Mouse (Mus musculus): ENCODE measurements at regions not wholly inside any gene's neighbourhood (a gene's known extent, or its start where the extent isn't known, plus 50 kb on each side); places are given as distances from the start of the nearest gene placed in this dataset.

- Histone ChIP-seq H3K4me1 (ENCODE audit: control insufficient read depth in 1 of 2, insufficient read depth in 2 of 2, low read length in 2 of 2) (no peaks in the 10 kb centered on the region), H3K27ac (ENCODE audit: control insufficient read depth, low read depth, low read length) (no peak overlapping the region), H3K27me3 (ENCODE audit: control insufficient read depth in 1 of 2, insufficient read depth in 2 of 2, low read length in 2 of 2) (no peaks in the 10 kb centered on the region), H3K9ac (ENCODE audit: control insufficient read depth, low read depth, low read length, poor library complexity, severe bottlenecking) (no peak overlapping the region), H3K36me3 (ENCODE audit: control insufficient read depth in 1 of 2, insufficient read depth in 2 of 2, low read length in 2 of 2) (no peaks in the 10 kb centered on the region), H3K79me2 (ENCODE audit: control insufficient read depth, insufficient read depth, low read length, poor library complexity) (no peaks in the 10 kb centered on the region), H3K9me3 (replicated peaks; ENCODE audit: insufficient read depth, low read length) (no peaks in the 10 kb centered on the region), H3K4me3 (ENCODE audit: control insufficient read depth in 1 of 2, insufficient read depth in 1 of 2, low read depth in 2 of 2, low read length in 2 of 2) (no peak overlapping the region)
- TF ChIP-seq ZMIZ1 (IDR thresholded peaks at IDR 0.05; ENCODE audit: low read depth, low read length) (no peak), MYC (IDR thresholded peaks at IDR 0.05; ENCODE audit: low read depth, low read length) (no peak), TAL1 (IDR thresholded peaks at IDR 0.05; ENCODE audit: low read length) (no peak), POLR2AphosphoS2 (IDR thresholded peaks at IDR 0.05; ENCODE audit: low read length) (no peak), SIN3A (IDR thresholded peaks at IDR 0.05; ENCODE audit: low read length) (no peak)
- no peak for DNase-seq (ENCODE audit: low read depth, low spot score)
Measured at GRCm38 (mm10) chr11:48216762-48217161, 228.0 kb upstream of the Sgcd start.

- no peaks in the 10 kb centered on the region for H3K36me3 ChIP-seq (ENCODE audit: control insufficient read depth in 1 of 2, insufficient read depth in 2 of 2, low read length in 2 of 2)
- no peaks in the 10 kb centered on the region for H3K9me3 ChIP-seq (replicated peaks; ENCODE audit: insufficient read depth, low read length)
- no peaks in the 10 kb centered on the region for H3K4me1 ChIP-seq (ENCODE audit: control insufficient read depth in 1 of 2, insufficient read depth in 2 of 2, low read length in 2 of 2)
- DNase-seq (ENCODE audit: low read depth, low spot score) = no peak
- H3K9ac ChIP-seq (ENCODE audit: control insufficient read depth, low read depth, low read length, poor library complexity, severe bottlenecking) = no peak overlapping the region
- H3K79me2 ChIP-seq (ENCODE audit: control insufficient read depth, insufficient read depth, low read length, poor library complexity) = no peaks in the 10 kb centered on the region
- TF ChIP-seq MAZ (IDR thresholded peaks at IDR 0.05; ENCODE audit: low read depth, low read length) (no peak), POLR2AphosphoS2 (IDR thresholded peaks at IDR 0.05; ENCODE audit: low read length) (no peak), ZC3H11A (IDR thresholded peaks at IDR 0.05; ENCODE audit: low read depth, low read length) (no peak), MXI1 (IDR thresholded peaks at IDR 0.05; ENCODE audit: low read depth, low read length) (no peak)
- no peaks in the 10 kb centered on the region for H3K27me3 ChIP-seq (ENCODE audit: control insufficient read depth in 1 of 2, insufficient read depth in 2 of 2, low read length in 2 of 2)
- no peak overlapping the region for H3K4me3 ChIP-seq (ENCODE audit: control insufficient read depth in 1 of 2, insufficient read depth in 1 of 2, low read depth in 2 of 2, low read length in 2 of 2)
- H3K27ac ChIP-seq (ENCODE audit: control insufficient read depth, low read depth, low read length) = no peak overlapping the region
Measured at GRCm38 (mm10) chr11:48186604-48187003, 197.8 kb upstream of the Sgcd start.

GRCm38 (mm10) chr11:48178943-48179342 is 190.2 kb upstream of the Sgcd start:
- Histone ChIP-seq H3K9ac (ENCODE audit: control insufficient read depth, low read depth, low read length, poor library complexity, severe bottlenecking) (no peak overlapping the region), H3K79me2 (ENCODE audit: control insufficient read depth, insufficient read depth, low read length, poor library complexity) (no peaks in the 10 kb centered on the region), H3K27me3 (ENCODE audit: control insufficient read depth in 1 of 2, insufficient read depth in 2 of 2, low read length in 2 of 2) (no peaks in the 10 kb centered on the region), H3K9me3 (replicated peaks; ENCODE audit: insufficient read depth, low read length) (no peaks in the 10 kb centered on the region), H3K4me1 (ENCODE audit: control insufficient read depth in 1 of 2, insufficient read depth in 2 of 2, low read length in 2 of 2) (no peaks in the 10 kb centered on the region), H3K4me3 (ENCODE audit: control insufficient read depth in 1 of 2, insufficient read depth in 1 of 2, low read depth in 2 of 2, low read length in 2 of 2) (no peak overlapping the region), H3K36me3 (ENCODE audit: control insufficient read depth in 1 of 2, insufficient read depth in 2 of 2, low read length in 2 of 2) (no peaks in the 10 kb centered on the region), H3K27ac (ENCODE audit: control insufficient read depth, low read depth, low read length) (no peak overlapping the region)
- TF ChIP-seq TBP (IDR thresholded peaks at IDR 0.05; ENCODE audit: low read depth, low read length) = no peak
- TF ChIP-seq SMC3 (IDR thresholded peaks at IDR 0.05; ENCODE audit: low read depth, low read length) = peak; percentile 37
- TF ChIP-seq CTCF (IDR thresholded peaks at IDR 0.05 in 2 of 3, conservative IDR thresholded peaks at IDR 0.05 in 1 of 3; ENCODE audit: control insufficient read depth in 1 of 3, insufficient read depth in 1 of 3, low read depth in 2 of 3, low read length in 3 of 3, poor library complexity in 1 of 3, severe bottlenecking in 1 of 3) = peak in 1 of 3 experiments; percentile 12; a peak in 1 of 6 replicates
- peak; percentile 20 for DNase-seq (ENCODE audit: low read depth, low spot score)
